Mouse (Mus musculus) midbrain, embryonic 12.5 days (tissue): ENCODE data around the gene Mtif3. TPM values are rescaled to one million over a fixed set of nuclear protein-coding genes. Genes with fewer than 3 reads are reported as not detected.
A peak's percentile ranks its signal among the peaks of the same experiment; 100 is the strongest.
"Not testable (repeated sequence)": the region's sequence is repeated elsewhere in the genome, so short reads cannot be mapped to it uniquely, and the experiment has no call there.

Source experiments
- ATAC-seq: fragments of 200-750 bp; cut with Nextera tagmentation; 2 replicates; pipeline ENCODE4 v1.8.0; 2017; ENCODE audit warnings: low read depth, moderate TSS enrichment, moderate library complexity; ENCODE audit not compliant: low FRiP score
- H3K27ac ChIP-seq: fragments of 300-500 bp; sonication (generic); replicated peaks from 2 replicates; pipeline ENCODE4 v1.5.1; 2016; ENCODE audit warnings: mild to moderate bottlenecking
- H3K27me3 ChIP-seq: fragments of 300-500 bp; sonication (generic); 2 replicates; pipeline ENCODE4 v1.6.1; 2016; ENCODE audit warnings: mild to moderate bottlenecking
- H3K36me3 ChIP-seq: fragments of 300-500 bp; sonication (generic); 2 replicates; pipeline ENCODE4 v1.6.1; 2016
- H3K4me1 ChIP-seq: fragments of 300-500 bp; sonication (generic); 2 replicates; pipeline ENCODE4 v1.6.1; 2016
- H3K4me2 ChIP-seq: fragments of 300-500 bp; sonication (generic); replicated peaks from 2 replicates; pipeline ENCODE4 v1.6.1; 2016; ENCODE audit warnings: mild to moderate bottlenecking, moderate library complexity
- H3K4me3 ChIP-seq: fragments of 300-500 bp; sonication (generic); 2 replicates; pipeline ENCODE4 v1.5.1; 2016; ENCODE audit warnings: mild to moderate bottlenecking
- H3K9ac ChIP-seq: fragments of 300-500 bp; sonication (generic); replicated peaks from 2 replicates; pipeline ENCODE4 v1.6.1; 2016; ENCODE audit warnings: mild to moderate bottlenecking, moderate library complexity
- H3K9me3 ChIP-seq: fragments of 300-500 bp; sonication (generic); 2 replicates; pipeline ENCODE4 v1.6.1; 2016; ENCODE audit warnings: mild to moderate bottlenecking
- WGBS: fragments of 180-500 bp; shearing (Covaris S2); methylation state at CpG from one replicate; pipeline ENCODE4 v1.1.7; 2016; 5-methylcytosine and 5-hydroxymethylcytosine counted together
- polyA plus RNA-seq: library from polyadenylated mRNA; unstranded; fragments of >200 nt; fragmentation: Nextera tagmentation; extraction: Ambion mirVana; gene quantifications from 2 replicates; pipeline ENCODE4 v1.2.1, GENCODE M21; 2016

The Mtif3 gene
- polyA plus RNA-seq, 1 experiment from 2014 or later, result 22.5 TPM

DNA sequence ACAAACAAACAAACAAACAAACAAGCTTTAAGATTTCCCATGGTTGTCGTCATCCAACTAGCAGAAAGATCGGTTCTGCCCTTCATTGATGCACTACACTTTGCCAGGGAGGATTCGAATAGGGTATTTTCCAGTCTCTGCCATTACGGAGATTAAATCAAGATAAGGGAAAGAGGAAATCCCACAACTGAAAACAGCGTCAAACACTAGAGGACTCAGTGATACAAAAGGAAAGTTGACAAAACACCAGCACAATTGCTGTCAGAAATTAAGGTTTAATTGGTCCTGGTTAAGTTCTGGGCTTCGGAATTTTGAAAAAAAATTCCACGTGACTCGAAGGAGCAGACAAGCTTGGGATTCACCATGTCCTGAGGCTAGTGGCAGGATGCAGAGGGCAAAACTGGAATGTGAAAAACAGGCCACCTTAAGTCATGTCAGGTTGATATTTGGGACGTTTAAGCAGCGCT lies 15.5 kb downstream of the Mtif3 start:
- peaks cover 13% of the 10 kb centered on the region for H3K4me1 ChIP-seq
- H3K4me2 ChIP-seq, result peak overlapping the region; percentile 93
- H3K27ac ChIP-seq, result peak overlapping the region; percentile 65
- no peaks in the 10 kb centered on the region for H3K9me3 ChIP-seq
- H3K36me3 ChIP-seq, result peaks cover 25% of the 10 kb centered on the region
- peak overlapping the region; percentile 89 for H3K4me3 ChIP-seq
- peak overlapping the region; percentile 88 for H3K9ac ChIP-seq
- peaks cover 3% of the 10 kb centered on the region for H3K27me3 ChIP-seq
- 32% methylated on average over 10 of the region's 10 CpGs for WGBS
- no peak for ATAC-seq

DNA sequence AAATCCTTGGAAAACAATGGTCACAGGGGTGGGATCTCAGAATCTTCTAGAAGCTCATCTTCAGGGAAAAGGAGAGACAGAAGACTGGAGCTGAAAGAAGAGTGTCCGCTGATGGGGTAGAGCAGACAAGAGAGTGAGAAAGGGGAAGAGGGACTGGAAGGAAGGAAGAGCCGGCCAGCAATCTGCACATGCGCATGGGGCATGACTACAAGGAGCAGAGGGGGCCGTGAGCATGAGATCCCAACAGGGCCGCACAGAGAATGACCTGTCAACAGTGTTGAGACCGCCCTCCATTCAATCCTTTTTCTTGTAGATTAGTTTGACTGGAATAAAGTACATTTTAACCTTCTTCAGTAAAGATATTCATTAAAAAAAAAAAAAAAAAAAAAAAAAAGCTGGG lies 16.1 kb downstream of the Mtif3 start:
- H3K4me1 ChIP-seq, result peaks cover 13% of the 10 kb centered on the region
- no peak overlapping the region for H3K9ac ChIP-seq
- peaks cover 20% of the 10 kb centered on the region for H3K36me3 ChIP-seq
- H3K4me3 ChIP-seq, result no peak overlapping the region
- ATAC-seq, result no peak
- 86% methylated on average over 6 of the region's 6 CpGs for WGBS
- no peaks in the 10 kb centered on the region for H3K9me3 ChIP-seq
- no peak overlapping the region for H3K27ac ChIP-seq
- no peak overlapping the region for H3K4me2 ChIP-seq
- peaks cover 3% of the 10 kb centered on the region for H3K27me3 ChIP-seq

DNA sequence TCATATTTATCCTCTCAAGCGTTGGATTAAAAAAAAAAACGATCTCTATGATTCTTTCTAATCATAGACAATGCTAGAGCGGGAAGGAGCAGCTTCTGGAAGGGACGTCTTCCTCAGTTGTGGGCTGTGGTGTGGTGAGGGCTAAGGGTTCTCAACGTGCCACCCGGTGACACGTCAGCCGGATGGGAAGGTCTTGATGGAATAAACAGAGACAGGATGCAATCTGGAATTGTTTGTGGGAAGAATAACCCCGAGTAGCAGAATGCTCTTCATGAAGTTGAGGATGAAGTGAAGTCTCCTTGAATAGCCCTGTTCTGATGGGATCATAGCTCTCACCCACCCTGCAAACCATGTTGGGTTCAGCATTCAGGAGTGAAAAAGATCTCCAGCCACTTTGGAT lies 16.9 kb downstream of the Mtif3 start:
- no peak for ATAC-seq
- Histone ChIP-seq H3K4me1 (peaks cover 13% of the 10 kb centered on the region), H3K9me3 (no peaks in the 10 kb centered on the region), H3K9ac (no peak overlapping the region), H3K27me3 (peaks cover 3% of the 10 kb centered on the region), H3K36me3 (peaks cover 12% of the 10 kb centered on the region), H3K27ac (no peak overlapping the region), H3K4me2 (no peak overlapping the region), H3K4me3 (no peak overlapping the region)
- 88% methylated on average over 9 of the region's 9 CpGs for WGBS

DNA sequence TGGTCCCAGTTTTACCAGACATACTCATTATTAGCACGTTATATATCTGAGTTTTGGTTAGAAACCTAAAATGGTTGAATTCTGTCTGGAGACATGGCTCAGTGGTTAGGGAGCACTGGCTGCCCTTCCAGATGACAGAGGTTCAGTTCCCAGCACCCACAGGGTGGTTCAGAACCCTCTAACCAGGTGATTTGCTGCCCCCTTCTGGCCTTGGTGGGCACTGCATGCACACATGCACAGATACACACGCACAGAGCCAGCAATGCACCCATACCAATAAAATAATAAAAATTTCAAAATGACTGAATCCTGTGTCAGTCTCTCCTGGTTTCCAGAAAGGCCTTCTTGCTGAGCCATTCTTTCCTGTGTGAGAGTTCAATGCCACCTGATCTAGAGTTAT lies 19.0 kb downstream of the Mtif3 start:
- no peak overlapping the region for H3K27ac ChIP-seq
- WGBS, result 96% methylated on average over 2 of the region's 2 CpGs
- H3K9me3 ChIP-seq, result no peaks in the 10 kb centered on the region
- H3K9ac ChIP-seq, result no peak overlapping the region
- no peak overlapping the region for H3K4me2 ChIP-seq
- no peak for ATAC-seq
- peaks cover 3% of the 10 kb centered on the region for H3K27me3 ChIP-seq
- H3K36me3 ChIP-seq, result no peaks in the 10 kb centered on the region
- H3K4me3 ChIP-seq, result no peak overlapping the region
- H3K4me1 ChIP-seq, result peaks cover 7% of the 10 kb centered on the region

DNA sequence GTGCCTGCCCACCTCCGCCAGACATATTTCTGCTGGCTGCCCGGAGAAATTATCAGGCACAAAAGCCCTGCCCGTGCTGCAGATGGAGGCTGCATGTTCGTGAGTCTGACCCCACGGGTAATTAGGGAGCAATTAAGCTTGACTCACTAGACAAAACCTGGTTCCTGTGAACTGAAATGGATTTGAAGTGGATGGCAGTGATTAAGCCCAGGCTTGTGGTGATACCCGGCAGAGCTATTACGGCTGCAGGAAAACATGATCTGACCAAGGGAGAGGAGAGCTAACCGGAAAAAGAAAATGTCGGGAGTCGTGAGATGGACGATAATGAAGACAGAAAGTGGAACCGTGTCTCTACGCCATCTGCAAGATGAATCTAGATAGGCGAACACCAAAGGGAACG lies 20.6 kb downstream of the Mtif3 start:
- Histone ChIP-seq H3K27me3 (peaks cover 3% of the 10 kb centered on the region), H3K9ac (no peak overlapping the region), H3K4me3 (no peak overlapping the region), H3K9me3 (no peaks in the 10 kb centered on the region), H3K36me3 (no peaks in the 10 kb centered on the region), H3K4me2 (no peak overlapping the region), H3K4me1 (no peaks in the 10 kb centered on the region), H3K27ac (no peak overlapping the region)
- no peak for ATAC-seq
- 83% methylated on average over 15 of the region's 15 CpGs for WGBS

DNA sequence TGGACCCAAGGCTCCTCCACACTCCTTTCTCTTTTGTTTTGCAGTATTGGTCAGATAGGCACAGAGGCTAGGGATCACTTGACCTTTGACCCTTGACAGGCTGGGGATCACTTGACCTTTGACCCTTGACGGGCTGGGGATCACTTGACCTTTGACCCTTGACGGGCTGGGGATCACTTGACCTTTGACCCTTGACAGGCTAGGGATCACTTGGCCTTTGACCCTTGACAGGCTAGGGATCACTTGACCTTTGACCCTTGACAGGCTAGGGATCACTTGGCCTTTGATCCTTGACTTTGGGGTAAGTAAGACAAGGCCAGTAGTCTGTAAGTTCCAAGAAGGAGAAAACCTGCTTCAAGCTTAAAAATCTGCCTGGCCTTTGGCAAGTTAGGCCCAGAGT lies 21.7 kb downstream of the Mtif3 start:
- not testable (repeated sequence) for H3K4me3 ChIP-seq, H3K4me2 ChIP-seq, H3K27ac ChIP-seq, H3K27me3 ChIP-seq, H3K36me3 ChIP-seq, H3K4me1 ChIP-seq, ATAC-seq, H3K9me3 ChIP-seq, H3K9ac ChIP-seq
- WGBS, result 34% methylated on average over 2 of the region's 2 CpGs

DNA sequence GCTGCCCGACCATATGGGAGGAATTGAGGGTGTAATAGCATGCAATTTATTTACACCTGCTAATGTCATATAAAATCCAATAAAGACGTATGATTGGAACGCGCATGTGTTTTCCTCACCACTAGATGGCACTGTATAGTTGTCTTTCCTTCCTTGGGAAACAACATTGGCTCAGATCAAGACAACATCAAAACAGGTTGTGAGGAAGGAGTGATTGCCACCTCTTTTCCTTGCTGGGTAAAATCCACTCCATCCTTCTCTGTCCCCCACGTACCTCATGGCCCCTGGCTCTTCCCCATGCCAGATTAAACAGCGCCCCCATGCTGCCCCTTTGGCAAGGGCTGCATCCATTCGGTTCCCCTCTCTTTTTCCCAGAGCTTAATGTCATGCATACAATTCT lies 23.4 kb downstream of the Mtif3 start:
- H3K36me3 ChIP-seq, result no peaks in the 10 kb centered on the region
- WGBS, result 19% methylated on average over 7 of the region's 7 CpGs
- no peak overlapping the region for H3K4me2 ChIP-seq
- ATAC-seq, result no peak
- no peaks in the 10 kb centered on the region for H3K27me3 ChIP-seq
- H3K27ac ChIP-seq, result no peak overlapping the region
- H3K9me3 ChIP-seq, result no peaks in the 10 kb centered on the region
- H3K4me1 ChIP-seq, result no peaks in the 10 kb centered on the region
- H3K4me3 ChIP-seq, result no peak overlapping the region
- H3K9ac ChIP-seq, result no peak overlapping the region

DNA sequence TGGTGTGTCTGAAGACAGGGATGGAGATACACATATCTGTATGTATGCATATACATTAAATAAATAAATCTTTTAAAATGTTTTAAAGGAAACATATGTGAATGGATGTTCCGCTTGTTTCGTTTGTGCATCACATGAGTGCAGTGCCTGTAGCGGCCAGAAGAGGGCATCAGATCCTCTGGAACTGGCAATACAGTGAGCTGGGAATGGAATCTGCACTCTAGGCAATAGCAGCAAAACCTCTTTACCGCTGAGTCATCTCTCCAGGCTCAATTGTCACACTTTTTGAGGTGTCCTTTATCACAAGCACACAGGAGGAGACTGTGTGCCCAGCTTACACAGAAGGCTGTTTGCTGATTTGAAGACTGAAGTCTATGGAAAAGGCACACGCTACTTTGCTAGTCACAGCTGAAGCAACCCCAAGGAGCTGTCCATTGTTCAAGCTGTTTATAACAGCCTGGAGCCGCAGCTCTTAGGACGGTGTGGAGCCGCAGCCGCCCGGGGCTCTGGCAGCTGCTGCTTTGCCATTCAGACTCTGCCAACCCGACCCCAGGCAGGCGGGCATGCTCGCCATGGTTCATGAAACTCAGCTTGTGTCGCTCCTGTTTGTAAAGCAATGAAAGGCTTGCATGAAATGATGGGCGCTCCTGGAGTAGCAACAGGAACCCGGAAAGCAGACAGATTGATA lies 24.3 kb downstream of the Mtif3 start:
- 84% methylated on average over 16 of the region's 16 CpGs for WGBS
- H3K9me3 ChIP-seq, result no peaks in the 10 kb centered on the region
- no peak for ATAC-seq
- H3K27ac ChIP-seq, result no peak overlapping the region
- no peaks in the 10 kb centered on the region for H3K36me3 ChIP-seq
- no peak overlapping the region for H3K9ac ChIP-seq
- H3K4me2 ChIP-seq, result no peak overlapping the region
- H3K27me3 ChIP-seq, result no peaks in the 10 kb centered on the region
- no peaks in the 10 kb centered on the region for H3K4me1 ChIP-seq
- no peak overlapping the region for H3K4me3 ChIP-seq

DNA sequence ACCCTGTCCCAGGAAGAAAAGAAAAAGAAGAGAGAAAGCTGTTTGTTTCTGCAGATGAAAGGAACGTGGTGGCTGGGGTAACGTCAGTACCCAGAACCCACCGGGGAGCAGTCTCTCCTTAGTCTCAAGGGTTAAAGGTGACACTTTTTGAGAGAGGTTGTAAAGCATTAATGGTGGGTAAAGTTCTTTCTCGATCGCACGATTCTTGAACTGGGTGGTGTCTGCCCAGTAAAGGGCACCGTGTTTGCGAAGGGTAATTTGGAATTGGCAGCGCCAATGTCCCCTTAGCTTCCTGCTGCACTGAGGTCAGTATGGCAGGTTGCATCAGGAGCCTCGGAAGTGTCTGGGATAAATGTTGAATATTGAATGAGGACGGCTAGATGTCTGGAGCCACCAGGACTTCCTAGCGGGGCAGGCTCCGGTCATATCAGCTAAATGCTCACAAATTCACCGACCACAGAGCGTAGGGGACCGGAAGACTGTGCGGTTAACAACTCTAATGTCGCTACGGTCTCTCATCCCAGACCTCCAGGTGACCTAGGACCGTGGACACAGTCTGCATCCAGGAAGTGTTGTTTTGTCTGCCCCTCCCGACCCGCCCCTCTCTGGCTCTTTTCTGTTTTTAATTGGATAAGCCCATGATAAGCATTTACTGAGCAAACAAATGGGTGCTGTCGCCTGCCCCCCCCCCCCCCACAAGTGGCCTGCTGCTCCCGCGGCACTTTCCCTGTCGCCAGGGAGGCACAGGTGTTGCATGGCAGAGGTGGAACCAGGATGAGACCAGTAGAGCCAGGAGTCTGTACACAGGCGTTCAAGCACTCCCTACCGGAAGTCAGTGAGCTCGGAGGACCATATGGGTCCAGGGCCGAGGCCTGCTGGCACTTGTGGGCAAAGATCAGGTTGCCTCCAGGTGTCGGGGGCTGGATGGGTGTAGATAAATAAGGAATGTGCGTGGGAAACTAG lies 25.8 kb downstream of the Mtif3 start:
- Histone ChIP-seq H3K4me1 (no peaks in the 10 kb centered on the region), H3K9me3 (no peaks in the 10 kb centered on the region), H3K27me3 (no peaks in the 10 kb centered on the region), H3K27ac (no peak overlapping the region), H3K36me3 (no peaks in the 10 kb centered on the region), H3K9ac (no peak overlapping the region), H3K4me3 (no peak overlapping the region), H3K4me2 (no peak overlapping the region)
- ATAC-seq, result no peak
- 87% methylated on average over 32 of the region's 32 CpGs for WGBS

DNA sequence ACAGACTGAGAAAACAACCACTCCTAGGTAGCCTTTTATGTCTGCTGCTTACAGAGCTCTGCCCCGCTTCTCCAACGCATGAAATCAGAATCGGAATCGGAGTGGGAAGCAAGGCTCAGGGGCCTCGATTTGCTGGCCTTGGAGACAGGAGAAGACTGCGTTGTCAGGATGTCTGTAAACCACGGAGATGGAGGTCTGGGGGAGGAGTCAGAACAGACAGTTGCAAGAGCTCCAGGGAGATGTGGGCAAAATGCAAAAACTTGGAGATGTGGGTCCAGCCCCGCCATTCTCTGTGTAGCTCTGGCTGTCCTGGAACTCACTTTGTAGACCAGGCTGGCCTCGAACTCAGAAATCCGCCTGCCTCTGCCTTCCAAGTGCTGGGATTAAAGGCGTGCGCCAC lies 30.1 kb downstream of the Mtif3 start:
- H3K9ac ChIP-seq, result no peak overlapping the region

DNA sequence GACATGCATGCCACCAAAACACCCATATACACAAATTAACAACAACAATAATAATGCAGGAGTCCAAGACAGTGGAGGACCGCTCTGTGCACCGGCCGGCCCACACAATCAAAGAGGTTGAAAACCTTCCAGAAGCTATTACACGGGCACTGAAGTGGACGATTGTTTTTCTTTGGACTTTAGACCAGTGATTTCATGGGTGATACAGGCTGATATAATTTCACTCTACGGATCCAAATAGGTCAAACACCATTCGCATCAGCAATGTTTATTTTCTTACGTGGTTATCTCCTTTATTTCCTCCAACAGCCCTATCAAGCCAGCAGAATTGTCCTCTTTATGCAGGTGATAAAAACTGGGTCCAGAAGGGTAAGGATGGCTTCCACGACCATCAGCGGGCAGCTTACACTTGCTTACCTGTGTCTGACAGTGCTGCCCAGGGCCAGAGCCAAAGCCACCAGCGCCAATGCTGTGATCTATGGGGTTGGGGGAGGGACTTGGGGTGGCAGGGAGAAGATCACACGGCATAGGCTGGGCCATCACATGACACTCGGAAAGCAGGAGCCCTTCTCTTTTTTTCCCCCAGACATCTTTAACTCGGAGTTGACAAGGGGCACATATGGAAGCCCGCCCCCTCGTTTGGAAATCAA lies 31.6 kb downstream of the Mtif3 start:
- H3K4me3 ChIP-seq, result no peak overlapping the region
- H3K27ac ChIP-seq, result no peak overlapping the region
- H3K36me3 ChIP-seq, result no peaks in the 10 kb centered on the region
- no peaks in the 10 kb centered on the region for H3K9me3 ChIP-seq
- H3K4me1 ChIP-seq, result no peaks in the 10 kb centered on the region
- H3K27me3 ChIP-seq, result no peaks in the 10 kb centered on the region
- H3K9ac ChIP-seq, result no peak overlapping the region
- ATAC-seq, result no peak
- WGBS, result 83% methylated on average over 16 of the region's 16 CpGs
- no peak overlapping the region for H3K4me2 ChIP-seq

More for the DNA sequence above, 30.1 kb downstream of the Mtif3 start:
- no peaks in the 10 kb centered on the region for H3K36me3 ChIP-seq
- no peaks in the 10 kb centered on the region for H3K27me3 ChIP-seq
- no peak for ATAC-seq
- H3K27ac ChIP-seq, result no peak overlapping the region
- WGBS, result 86% methylated on average over 12 of the region's 12 CpGs
- no peaks in the 10 kb centered on the region for H3K9me3 ChIP-seq
- H3K4me1 ChIP-seq, result no peaks in the 10 kb centered on the region
- no peak overlapping the region for H3K4me3 ChIP-seq
- no peak overlapping the region for H3K4me2 ChIP-seq

DNA sequence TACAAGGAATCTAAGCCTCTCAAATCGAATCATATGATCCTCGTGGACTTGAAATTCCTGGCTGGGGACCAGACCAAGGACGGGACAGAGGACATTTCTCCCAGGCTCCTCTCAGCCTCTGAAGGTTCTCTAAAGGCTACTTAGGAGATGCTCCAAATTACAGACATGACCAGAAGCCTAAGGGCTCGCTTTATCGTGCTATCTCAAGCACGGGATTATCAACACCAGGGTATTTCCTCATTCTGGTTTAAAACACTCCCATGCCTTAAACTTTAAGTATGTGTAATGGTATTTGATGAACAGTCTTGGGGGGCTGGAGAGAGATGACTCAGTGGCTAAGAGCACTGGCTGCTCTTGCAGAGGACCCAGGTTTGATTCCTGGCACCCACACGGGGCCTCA lies 32.2 kb downstream of the Mtif3 start:
- Histone ChIP-seq H3K4me2 (no peak overlapping the region), H3K36me3 (no peaks in the 10 kb centered on the region), H3K4me3 (no peak overlapping the region), H3K4me1 (no peaks in the 10 kb centered on the region), H3K27me3 (no peaks in the 10 kb centered on the region), H3K9me3 (no peaks in the 10 kb centered on the region), H3K27ac (no peak overlapping the region), H3K9ac (no peak overlapping the region)
- ATAC-seq, result no peak
- 85% methylated on average over 7 of the region's 7 CpGs for WGBS
